Mouse (Mus musculus): ENCODE data around the gene Mid1.
"Not testable (repeated sequence)": the region's sequence is repeated elsewhere in the genome, so short reads cannot be mapped to it uniquely, and the experiment has no call there.

Mid1 gene

DNA sequence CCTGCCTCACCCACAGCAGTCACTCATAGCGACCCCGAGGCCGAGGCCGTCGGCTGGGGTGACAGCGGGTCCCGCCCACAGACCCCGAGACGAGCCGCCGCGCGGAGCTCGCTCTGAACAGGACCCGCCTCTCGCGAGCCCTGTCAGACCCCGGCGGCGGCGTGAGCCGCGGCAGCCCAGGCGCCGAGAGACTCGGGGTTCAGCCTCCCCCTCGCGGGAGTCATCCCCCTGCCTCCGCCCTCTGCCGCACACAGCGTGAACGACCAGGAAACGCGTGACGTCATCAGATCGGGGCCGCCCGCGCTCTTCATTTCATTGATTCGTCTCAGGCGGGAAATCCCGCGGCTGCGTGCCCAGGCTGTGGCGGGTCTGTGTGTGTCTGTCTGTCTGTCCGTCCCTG is 311.9 kb downstream of the Mid1 start:
- not testable (repeated sequence) for ATAC-seq (ENCODE audit: insufficient number of reproducible peaks, low FRiP score, low TSS enrichment)

DNA sequence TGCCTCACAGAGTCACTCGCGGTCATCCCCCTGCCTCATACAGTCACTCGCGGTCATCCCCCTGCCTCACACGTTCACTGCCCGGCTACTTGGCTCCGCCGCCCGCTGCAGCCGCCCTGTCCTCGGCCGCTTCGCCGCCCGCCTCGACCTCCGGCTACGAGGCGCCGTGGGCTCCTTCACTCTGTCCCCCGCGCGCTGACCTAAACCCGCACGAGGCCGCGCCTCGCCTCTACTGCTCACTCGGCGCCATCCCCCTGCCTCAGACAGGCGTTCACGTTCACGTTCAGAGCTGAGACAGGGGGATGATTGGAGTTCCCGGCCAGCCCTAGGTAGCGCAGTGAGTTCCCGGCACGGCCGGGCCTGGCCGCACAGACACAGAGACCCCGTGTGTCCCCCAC is 312.5 kb downstream of the Mid1 start:
- ATAC-seq (ENCODE audit: insufficient number of reproducible peaks, low FRiP score, low TSS enrichment), result not testable (repeated sequence)

DNA sequence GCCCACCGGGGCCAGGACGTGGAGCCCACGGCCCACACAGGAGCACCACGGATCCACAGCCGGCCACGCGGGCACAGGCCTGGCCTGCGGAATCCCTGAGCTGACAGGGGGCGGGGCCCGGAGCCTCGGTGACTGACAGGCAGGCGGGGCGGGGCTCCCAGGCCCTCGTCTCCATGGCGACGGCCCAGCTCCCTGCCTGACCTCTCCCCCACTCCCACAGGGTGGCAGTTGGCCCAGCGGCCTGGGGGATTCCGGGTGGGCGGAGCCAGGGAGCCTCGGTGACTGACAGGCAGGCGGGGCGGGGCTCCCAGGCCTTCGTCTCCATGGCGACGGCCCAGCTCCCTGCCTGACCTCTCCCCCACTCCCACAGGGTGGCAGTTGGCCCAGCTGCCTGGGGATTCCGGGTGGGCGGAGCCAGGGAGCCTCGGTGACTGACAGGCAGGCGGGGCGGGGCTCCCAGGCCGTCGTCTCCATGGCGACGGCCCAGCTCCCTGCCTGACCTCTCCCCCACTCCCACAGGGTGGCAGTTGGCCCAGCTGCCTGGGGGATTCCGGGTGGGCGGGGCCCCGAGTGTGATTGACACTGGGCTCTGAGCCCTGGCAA is 313.0 kb downstream of the Mid1 start:
- ATAC-seq (ENCODE audit: insufficient number of reproducible peaks, low FRiP score, low TSS enrichment), result peak; percentile 23; the same call in 1 of the 2 replicates

DNA sequence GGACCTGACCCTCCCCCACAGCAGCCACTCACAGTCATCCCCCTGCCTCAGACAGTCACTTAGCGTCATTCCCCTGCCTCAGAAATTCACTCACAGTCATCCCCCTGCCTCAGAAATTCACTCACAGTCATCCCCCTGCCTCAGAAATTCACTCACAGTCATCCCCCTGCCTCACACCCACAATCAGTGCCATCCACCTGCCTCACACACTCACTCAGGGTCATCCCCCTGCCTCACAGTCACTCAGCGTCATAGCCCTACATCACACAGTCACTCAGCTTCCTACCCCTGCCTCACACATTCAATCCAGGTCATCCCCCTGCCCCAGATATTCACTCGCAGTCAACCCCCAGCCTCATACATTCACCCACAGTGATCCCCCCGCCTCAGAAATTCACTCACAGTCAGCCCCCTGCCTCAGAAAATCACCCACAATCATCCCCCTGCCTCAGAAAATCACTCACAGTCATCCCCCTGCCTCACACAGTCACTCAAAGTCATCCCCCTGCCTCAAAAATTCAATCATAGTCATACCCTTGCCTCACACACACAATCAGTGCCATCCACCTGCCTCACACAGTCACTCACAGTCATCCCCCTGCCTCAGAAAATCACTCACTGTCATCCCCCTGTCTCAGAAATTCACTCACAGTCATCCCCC is 313.7 kb downstream of the Mid1 start:
- not testable (repeated sequence) for ATAC-seq (ENCODE audit: insufficient number of reproducible peaks, low FRiP score, low TSS enrichment)

DNA sequence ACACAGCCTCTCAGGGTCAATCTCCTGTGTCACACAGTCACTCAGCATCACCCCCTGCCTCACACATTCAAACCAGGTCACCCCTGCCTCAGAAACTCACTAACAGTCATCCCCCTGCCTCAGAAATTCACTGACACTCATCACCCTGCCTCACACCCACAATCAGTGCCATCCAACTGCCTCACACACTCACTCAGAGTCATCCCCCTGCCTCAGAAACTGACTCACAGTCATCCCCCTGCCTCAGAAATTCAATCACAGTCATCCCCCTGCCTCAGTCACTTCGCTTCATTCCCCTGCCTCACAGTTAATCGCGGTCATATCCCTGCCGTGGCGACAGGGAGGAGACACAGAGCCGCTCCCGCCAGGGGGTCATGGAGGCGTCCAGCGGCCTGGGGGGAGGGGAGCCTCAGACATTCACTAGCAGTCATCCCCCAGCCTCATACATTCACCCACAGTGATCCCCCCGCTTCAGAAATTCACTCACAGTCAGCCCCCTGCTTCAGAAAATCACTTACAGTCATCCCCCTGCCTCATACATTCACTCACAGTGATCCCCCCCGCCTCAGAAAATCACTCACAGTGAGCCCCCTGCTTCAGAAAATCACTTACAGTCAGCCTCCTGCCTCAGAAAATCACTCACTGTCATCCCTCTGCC is 314.4 kb downstream of the Mid1 start:
- not testable (repeated sequence) for ATAC-seq (ENCODE audit: insufficient number of reproducible peaks, low FRiP score, low TSS enrichment)

DNA sequence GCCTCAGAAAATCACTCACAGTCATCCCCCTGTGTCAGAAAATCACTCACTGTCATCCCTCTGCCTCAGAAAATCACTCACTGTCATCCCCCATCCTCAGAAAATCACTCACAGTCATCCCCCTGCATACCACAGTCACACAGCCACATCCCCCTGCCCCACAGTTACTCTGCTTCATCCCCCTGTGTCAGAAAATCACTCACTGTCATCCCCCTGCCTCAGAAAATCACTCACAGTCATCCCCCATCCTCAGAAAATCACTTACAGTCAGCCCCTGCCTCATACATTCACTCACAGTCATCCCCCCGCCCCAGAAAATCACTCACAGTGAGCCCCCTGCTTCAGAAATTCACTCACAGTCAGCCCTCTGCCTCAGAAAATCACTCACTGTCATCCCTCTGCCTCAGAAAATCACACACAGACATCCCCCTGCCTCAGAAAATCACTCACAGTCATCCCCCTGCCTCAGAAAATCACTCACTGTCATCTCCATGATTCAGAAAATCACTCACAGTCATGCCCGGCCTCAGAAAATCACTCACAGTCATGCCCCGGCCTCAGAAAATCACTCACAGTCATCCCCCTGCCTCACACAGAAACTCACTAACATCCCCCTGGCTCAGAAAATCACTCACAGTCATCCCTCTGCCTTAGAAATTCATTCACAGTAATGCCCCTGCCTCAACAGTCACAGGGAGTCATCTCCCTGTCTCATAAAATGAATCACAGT is 315.1 kb downstream of the Mid1 start:
- 0 out of 2 replicates have a peak, but pooled peaks have one; percentile 47 for ATAC-seq (ENCODE audit: insufficient number of reproducible peaks, low FRiP score, low TSS enrichment)

DNA sequence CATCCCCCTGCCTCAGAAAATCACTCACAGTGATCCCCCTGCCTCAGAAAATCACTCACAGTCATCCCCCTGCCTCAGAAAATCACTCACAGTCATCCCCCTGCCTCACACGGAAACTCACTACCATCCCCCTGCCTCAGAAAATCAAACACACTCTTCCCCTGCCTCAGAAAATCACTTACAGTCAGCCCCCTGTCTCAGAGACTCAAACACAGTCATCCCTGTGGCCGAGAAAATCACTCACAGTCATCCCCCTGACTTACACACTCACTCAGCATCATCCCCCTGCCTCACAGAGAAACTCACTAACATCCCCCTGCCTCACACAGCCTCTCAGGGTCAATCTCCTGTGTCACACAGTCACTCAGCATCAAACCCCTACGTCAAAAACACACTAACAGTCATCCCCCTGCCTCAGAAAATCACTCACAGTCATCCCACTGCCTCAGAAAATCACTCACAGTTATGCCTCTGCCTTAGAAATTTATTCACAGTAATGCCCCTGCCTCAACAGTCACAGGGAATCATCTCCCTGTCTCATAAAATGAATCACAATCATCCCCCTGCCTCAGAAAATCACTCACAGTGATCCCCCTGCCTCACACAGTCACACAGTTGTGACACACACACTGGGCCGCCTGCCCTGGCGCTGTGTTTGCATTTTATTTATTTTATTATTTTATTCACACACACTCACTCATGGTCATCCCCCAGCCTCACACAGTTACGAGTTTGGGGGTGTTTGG is 315.8 kb downstream of the Mid1 start:
- ATAC-seq (ENCODE audit: insufficient number of reproducible peaks, low FRiP score, low TSS enrichment), result peak; percentile 11; the same call in 1 of the 2 replicates

DNA sequence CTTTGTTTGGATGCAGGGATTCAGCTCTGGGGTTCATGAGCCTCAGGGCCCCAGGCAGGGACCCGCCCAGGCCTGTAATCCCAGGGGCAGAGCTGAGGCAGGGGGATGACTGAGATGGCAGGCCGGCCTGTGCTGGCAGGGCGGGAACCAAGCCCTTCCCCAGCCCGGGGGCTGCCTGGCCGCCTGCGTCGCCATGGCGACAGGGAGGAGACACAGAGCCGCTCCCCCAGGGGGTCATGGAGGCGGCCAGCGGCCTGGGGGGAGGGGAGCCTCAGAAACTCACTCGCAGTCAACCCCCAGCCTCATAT is 316.3 kb downstream of the Mid1 start:
- peak; percentile 62 for ATAC-seq (ENCODE audit: insufficient number of reproducible peaks, low FRiP score, low TSS enrichment)

DNA sequence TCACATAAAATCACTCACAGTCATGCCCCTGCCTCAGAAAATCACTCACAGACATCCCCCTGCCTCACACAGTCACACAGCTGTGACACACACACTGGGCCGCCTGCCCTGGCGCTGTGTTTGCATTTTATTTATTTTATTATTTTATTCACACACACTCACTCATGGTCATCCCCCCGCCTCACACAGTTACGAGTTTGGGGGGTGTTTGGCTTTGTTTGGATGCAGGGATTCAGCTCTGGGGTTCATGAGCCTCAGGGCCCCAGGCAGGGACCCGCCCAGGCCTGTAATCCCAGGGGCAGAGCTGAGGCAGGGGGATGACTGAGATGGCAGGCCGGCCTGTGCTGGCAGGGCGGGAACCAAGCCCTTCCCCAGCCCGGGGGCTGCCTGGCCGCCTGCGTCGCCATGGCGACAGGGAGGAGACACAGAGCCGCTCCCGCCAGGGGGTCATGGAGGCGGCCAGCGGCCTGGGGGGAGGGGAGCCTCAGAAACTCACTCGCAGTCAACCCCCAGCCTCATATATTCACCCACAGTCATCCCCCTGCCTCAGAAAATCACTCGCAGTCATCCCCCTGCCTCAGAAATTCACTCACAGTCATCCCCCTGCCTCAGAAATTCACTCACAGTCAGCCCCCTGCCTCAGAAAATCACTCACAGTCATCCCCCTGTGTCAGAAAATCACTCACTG is 317.7 kb downstream of the Mid1 start:
- ATAC-seq (ENCODE audit: insufficient number of reproducible peaks, low FRiP score, low TSS enrichment), result peak; percentile 59; the same call in 1 of the 2 replicates

DNA sequence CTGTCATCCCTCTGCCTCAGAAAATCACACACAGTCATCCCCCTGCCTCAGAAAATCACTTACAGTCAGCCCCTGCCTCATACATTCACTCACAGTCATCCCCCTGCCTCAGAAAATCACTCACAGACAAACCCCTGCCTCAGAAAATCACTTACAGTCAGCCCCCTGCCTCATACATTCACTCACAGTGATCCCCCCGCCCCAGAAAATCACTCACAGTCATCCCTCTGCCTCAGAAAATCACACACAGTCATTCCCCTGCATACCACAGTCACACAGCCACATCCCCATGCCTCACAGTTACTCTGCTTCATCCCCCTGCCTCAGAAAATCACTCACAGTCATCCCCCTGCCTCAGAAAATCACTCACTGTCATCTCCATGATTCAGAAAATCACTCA is 318.5 kb downstream of the Mid1 start:
- not testable (repeated sequence) for ATAC-seq (ENCODE audit: insufficient number of reproducible peaks, low FRiP score, low TSS enrichment)

DNA sequence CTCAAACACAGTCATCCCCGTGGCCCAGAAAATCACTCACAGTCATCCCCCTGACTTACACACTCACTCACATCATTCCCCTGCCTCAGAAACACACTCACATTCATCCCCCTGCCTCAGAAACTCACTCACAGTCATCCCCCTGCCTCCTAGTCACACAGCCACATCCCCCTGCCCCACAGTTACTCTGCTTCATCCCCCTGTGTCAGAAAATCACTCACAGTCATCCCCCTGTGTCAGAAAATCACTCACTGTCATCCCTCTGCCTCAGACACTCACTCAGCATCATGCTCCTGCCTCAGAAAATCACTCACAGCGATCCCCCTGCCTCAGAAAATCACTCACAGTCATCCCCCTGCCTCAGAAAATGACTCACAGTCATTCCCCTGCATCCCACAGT is 319.2 kb downstream of the Mid1 start:
- not testable (repeated sequence) for ATAC-seq (ENCODE audit: insufficient number of reproducible peaks, low FRiP score, low TSS enrichment)

DNA sequence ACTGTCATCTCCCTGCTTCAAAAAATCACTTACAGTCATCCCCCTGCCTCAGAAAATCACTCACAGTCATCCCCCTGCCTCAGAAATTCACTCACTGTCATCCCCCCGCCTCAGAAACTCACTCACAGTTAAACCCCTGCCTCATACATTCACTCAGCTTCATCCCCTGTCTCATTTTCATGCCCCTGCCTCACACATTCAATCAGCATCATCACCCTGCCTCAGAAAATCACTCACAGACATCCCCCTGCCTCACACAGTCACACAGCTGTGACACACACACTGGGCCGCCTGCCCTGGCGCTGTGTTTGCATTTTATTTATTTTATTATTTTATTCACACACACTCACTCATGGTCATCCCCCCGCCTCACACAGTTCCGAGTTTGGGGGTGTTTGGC is 319.8 kb downstream of the Mid1 start:
- not testable (repeated sequence) for ATAC-seq (ENCODE audit: insufficient number of reproducible peaks, low FRiP score, low TSS enrichment)

DNA sequence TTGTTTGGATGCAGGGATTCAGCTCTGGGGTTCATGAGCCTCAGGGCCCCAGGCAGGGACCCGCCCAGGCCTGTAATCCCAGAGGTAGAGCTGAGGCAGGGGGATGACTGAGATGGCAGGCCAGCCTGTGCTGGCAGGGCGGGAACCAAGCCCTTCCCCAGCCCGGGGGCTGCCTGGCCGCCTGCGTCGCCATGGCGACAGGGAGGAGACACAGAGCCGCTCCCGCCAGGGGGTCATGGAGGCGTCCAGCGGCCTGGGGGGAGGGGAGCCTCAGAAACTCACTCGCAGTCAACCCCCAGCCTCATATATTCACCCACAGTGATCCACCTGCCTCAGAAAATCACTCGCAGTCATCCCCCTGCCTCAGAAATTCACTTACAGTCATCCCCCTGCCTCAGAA is 320.2 kb downstream of the Mid1 start:
- ATAC-seq (ENCODE audit: insufficient number of reproducible peaks, low FRiP score, low TSS enrichment), result not testable (repeated sequence)

DNA sequence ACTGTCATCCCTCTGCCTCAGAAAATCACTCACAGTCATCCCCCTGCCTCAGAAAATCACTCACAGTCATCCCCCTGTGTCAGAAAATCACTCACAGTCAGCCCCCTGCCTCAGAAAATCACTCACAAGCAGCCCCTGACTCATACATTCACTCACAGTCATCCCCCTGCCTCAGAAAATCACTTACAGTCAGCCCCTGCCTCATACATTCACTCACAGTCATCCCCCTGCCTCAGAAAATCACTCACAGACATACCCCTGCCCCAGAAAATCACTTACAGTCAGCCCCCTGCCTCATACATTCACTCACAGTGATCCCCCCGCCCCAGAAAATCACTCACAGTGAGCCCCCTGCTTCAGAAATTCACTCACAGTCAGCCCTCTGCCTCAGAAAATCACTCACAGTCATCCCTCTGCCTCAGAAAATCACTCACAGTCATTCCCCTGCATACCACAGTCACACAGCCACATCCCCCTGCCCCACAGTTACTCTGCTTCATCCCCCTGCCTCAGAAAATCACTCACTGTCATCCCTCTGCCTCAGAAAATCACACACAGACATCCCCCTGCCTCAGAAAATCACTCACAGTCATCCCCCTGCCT is 320.8 kb downstream of the Mid1 start:
- not testable (repeated sequence) for ATAC-seq (ENCODE audit: insufficient number of reproducible peaks, low FRiP score, low TSS enrichment)

DNA sequence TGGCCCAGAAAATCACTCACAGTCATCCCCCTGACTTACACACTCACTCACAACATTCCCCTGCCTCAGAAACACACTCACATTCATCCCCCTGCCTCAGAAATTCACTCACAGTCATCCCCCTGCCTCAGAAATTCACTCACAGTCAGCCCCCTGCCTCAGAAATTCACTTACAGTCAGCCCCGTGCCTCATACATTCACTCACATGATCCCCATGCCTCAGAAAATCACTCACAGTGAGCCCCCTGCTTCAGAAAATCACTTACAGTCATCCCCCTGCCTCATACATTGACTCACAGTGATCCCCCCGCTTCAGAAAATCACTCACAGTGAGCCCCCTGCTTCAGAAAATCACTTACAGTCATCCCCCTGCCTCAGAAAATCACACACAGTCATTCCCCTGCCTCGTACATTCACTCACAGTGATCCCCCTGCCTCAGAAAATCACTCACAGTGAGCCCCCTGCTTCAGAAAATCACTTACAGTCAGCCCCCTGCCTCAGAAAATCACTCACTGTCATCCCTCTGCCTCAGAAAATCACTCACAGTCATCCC is 321.8 kb downstream of the Mid1 start:
- ATAC-seq (ENCODE audit: insufficient number of reproducible peaks, low FRiP score, low TSS enrichment), result not testable (repeated sequence)

DNA sequence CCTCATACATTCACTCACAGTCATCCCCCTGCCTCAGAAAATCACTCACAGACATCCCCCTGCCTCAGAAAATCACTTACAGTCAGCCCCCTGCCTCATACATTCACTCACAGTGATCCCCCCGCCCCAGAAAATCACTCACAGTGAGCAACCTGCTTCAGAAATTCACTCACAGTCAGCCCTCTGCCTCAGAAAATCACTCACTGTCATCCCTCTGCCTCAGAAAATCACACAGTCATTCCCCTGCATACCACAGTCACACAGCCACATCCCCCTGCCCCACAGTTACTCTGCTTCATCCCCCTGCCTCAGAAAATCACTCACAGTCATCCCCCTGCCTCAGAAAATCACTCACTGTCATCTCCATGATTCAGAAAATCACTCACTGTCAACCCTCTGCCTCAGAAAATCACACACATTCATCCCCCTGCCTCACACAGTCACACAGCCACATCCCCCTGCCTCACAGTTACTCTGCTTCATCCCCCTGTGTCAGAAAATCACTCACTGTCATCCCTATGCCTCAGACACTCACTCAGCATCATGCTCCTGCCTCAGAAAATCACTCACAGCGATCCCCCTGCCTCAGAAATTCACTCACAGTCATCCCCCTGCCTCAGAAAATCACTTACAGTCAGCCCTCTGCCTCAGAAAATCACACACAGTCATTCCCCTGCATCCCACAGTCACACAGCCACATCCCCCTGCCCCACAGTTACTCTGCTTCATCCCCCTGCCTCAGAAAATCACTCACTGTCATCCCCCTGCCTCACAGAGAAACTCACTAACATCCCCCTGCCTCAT is 322.6 kb downstream of the Mid1 start:
- ATAC-seq (ENCODE audit: insufficient number of reproducible peaks, low FRiP score, low TSS enrichment), result not testable (repeated sequence)

DNA sequence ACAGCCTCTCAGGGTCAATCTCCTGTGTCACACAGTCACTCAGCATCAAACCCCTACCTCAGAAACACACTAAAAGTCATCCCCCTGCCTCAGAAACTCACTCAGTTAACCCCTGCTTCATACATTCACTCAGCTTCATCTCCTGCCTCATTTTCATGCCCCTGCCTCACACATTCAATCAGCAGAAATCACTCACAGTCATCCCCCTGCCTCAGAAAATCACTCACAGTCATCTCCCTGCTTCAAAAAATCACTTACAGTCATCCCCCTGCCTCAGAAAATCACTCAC is 323.1 kb downstream of the Mid1 start:
- not testable (repeated sequence) for ATAC-seq (ENCODE audit: insufficient number of reproducible peaks, low FRiP score, low TSS enrichment)

DNA sequence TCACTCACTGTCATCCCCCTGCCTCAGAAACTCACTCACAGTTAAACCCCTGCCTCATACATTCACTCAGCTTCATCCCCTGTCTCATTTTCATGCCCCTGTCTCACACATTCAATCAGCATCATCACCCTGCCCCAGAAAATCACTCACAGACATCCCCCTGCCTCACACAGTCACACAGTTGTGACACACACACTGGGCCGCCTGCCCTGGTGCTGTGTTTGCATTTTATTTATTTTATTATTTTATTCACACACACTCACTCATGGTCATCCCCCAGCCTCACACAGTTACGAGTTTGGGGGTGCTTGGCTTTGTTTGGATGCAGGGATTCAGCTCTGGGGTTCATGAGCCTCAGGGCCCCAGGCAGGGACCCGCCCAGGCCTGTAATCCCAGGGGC is 323.6 kb downstream of the Mid1 start:
- not testable (repeated sequence) for ATAC-seq (ENCODE audit: insufficient number of reproducible peaks, low FRiP score, low TSS enrichment)

All from cerebellum, adult (tissue).